Mouse (Mus musculus) gastrocnemius, postnatal 25 days (tissue): Measurements from ENCODE around the gene Smug1. TPM values are rescaled to one million over a fixed set of nuclear protein-coding genes. Genes with fewer than 3 reads are reported as not detected.
A peak's percentile ranks its signal among the peaks of the same experiment; 100 is the strongest.

ENCODE experiments used
- DNase-seq: peaks from one replicate; pipeline ENCODE4 v3.0.0; 2022
- total RNA-seq, 2 experiments: library from RNA; stranded (reverse); gene quantifications; 1 replicate in 1 of 2; 2 replicates in 1 of 2; pipeline ENCODE4 v1.2.3; 2021

Gene Smug1
- total RNA-seq, 2 experiments from 2014 or later, result 9.4 to 11.7 TPM

DNA sequence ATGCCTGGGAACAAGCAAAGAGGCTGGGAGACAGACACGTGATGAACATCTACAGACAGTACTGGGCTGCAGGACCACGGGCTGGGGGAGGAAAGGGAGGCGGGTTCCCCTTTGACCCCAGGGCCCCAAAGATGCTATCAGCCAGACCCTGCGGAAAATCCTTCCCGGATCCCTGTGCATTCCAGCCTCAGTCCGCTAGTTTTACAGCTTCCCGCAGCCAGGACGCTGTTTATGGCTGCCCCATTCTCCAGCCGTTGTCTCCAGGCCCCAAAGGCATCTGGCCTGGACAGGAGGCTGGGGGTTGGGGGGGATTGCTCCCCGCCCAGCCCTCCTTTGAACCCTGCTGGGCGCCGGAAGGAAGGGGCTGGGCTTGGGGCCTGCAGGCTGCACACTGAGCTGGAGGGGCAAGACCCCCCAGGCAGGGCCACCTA, 10.7 kb upstream of the Smug1 start:
- no peak for DNase-seq

DNA sequence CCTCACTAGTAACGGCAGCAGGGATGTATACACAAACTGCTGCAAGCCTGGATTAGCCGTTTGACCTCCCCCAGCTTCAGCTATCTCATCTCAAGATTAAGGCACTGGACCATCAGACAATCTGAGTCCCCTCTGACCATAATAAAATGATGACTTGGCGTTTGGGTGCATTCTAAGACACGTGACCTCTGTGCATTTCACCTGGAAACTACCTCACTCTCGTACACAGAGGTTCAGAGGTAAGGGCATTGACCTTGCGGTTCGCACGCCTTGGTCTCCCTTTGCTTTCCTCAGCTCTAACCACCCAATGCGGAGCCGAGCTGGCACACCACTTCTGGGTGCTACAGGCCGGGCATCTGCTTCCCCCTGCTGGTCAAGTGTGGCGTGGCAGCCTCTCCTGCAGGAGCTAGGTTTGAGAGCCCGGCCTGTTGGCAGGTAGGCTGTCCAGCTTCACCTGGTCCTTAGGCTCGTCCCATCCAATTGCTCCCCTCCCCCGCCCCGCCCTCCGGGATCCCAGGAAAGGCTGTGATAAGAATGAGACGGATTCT, 10.1 kb upstream of the Smug1 start:
- peak; percentile 81 for DNase-seq

DNA sequence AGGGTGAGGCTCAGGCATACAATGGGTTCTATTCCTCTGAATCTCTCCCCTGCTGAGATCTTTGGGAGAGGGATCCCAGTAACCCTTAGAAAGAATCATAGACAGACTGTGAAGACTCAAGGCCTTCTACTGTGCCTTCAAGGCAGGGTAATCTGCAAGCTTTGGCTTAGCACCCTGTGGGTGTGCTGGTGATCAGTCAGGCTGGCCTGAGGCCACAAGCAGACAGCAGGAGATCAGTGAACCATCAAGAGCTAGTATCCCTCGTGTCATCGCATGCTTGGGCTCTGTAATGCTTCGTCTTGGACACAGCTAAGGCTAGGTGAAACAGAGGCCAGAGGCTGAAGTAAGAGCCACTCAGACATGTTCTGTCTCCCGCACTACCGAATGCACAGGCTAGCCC, 6.4 kb upstream of the Smug1 start:
- DNase-seq, result no peak

DNA sequence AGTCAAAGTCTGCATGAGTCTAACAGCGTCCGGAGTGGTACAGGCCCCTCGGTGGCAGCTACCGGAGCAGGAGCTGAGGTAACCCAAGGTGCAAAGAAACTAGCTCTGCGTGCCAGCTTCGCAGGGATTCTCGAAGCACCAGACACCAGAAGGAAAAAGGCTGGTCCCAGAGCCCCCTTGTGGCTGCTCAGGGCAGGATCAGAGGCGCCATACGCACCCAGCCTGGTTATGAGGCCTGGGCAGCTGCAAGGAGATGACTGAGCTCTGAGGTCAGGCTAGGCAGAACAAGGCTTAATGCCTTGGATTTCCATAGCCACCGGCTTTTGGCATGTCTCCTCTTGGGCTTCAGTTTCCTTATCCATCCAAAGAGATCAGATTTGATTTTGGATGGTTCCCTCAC, 5.6 kb upstream of the Smug1 start:
- peak; percentile 75 for DNase-seq

DNA sequence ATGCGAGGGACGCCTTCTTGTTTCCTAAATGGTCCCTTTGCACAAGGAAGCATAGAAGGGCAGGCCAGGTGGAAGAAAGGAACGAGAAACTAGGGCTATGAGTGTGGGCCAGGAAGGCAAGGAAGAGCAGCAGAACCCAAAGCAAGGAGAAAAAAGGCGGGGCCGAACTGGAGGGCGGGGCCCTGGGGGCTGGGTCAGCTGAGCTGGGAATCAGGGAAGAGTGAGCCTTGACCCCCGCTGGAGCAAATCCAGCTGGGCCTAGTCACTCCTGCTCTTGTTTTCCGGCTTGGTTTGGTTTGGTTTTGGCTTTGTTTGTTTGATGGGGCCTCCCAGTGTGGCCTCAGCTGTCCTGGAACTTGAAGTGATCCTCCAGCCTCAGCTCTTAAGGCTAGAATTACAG, 4.4 kb upstream of the Smug1 start:
- DNase-seq, result peak; percentile 65

DNA sequence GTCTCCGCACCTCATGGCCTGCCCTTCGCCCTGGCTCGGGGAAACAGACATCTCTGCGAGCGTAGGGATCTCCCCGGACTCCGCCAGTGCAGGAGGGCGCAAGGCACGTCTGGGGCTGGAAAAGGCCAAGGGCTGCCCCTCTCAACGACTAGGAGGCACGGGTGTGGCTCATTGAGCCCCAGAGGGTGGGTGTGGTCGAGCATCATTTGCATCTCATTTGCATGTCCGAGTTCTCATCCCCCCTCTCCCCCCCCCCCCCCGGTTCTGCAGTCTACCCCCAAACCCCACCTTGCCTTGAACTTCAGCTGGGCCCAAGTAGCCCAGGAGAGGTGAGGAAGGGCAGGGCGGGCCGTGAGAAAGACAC, 3.4 kb upstream of the Smug1 start:
- no peak for DNase-seq

DNA sequence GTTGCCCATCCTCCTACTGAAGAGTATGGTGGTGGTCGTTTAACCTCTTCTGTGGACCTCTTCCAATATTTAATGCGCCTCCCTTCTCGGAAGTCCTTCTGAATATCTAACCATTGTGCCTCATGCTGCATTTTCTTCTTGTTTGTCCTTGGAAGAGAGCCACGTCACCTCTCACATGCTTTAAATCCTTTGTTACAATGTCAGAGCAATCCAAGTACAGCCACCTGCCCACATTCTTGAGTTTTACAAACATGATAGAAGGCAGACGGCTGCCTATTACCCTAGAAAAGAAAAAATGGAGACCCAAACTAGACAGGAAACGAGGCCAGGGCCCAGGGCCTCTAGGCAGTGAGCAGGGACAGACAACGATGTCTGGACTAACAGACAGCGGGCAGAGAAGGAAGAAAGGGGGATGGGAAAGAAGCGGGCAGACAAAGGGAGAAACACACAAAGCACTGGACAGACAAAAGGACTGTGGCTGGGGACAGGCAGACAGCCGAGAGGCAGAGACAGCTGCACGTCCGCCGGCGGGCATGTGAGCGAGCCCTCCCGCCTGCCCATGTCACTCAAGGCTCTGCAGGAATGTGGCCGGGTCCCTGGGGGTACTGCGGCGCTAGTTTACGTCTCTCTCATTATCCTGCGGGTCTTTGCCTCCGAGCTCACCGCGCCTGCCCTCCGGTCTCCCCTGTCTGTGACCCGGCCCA, 2.9 kb upstream of the Smug1 start:
- no peak for DNase-seq

DNA sequence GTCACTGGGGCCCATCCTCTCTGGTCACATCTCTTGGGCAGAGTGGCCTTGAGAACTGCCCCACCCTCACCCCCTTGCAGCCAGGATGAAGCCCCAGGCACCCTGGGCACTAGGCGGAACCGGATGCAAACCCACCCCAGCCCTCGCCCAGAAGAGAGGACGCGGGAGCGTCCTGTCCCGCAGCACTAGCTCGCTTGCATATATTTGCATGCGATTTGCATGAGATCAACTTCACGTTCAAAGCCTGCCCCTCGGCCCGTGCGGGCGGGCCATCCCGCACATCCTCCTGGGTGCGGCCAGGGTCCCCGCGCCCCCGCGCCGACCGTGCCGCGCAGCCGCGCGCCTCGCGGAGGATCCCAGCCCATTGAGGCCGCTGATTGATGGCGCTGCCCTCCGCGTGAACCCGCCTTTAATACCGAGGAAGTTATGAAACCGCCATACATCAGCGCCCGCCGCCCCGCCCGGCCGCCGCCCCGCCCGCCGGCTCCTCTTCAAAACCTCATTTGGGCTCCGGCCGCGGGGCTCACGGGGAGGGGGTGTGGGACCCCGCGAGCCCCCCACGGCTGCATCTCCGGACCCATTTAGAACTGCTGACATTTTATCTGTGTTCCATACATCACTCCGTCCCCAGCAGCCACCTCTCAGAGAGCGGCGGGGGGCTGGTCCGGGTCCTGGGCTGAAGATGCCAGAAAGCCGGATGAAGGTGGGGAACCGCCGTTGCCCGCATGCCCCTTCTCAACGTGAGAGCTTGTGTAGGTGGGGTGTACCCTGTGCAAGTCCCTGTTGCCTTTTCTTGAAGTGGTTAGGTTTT, 2.1 kb upstream of the Smug1 start:
- DNase-seq, result no peak

DNA sequence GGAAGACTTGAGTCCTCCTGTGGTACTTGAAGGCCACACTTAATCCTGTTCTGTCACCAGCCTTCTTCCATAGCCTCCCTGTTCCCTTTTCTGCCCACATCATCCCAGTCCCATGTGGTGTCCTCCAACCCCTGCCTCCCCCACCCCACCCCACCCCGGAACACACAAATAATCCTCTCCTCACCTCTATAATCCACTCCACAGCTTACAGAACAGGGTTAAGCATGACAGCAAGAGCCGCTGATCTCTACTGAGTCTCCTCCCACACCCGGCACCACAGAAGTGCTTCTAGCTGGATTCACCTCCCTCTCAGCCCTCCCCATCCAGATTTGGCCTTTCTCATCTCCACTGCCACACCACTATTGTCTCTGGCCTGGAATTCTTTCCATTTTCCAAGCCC, 894 bp upstream of the Smug1 start:
- DNase-seq, result no peak

DNA sequence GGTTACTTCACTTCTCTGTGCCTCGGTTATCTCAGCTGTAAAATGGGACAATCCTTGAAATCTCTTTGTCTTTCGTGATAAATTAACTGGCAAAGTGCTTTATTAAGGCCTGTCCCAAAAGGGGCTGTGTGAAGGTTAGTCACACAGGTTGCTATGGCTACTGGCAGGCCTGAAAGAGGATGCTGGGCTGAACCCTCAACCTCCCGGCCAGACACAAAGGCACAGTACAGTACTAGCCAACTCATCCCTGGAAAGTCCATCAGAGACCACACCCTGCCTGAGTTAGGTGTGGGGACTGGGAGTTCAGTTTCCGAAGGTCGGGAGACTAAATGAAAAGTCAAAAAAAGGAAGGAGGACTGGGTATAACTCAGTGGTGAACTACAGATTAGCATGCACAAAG, 968 bp downstream of the Smug1 start:
- DNase-seq, result no peak

DNA sequence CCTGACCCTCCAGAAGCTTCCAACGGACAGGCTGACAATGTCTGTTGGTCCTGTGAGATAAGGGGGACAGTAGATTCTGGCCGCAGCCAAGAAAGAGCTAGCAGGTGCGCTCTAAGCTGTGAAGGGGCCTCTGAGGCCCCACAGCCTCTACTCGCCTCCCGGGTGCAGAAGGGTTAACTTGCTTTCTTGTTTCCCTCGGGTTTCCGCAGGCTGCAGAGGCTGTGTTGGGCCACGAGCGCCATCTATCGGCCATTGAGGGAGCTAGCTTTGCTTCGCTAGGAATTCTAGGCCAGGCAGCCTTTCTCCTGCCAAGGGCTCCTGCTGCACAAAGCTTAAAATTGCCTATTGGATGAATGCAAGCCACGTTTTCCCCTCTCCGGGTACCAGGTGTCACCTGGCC, 1.5 kb downstream of the Smug1 start:
- peak; percentile 84 for DNase-seq

DNA sequence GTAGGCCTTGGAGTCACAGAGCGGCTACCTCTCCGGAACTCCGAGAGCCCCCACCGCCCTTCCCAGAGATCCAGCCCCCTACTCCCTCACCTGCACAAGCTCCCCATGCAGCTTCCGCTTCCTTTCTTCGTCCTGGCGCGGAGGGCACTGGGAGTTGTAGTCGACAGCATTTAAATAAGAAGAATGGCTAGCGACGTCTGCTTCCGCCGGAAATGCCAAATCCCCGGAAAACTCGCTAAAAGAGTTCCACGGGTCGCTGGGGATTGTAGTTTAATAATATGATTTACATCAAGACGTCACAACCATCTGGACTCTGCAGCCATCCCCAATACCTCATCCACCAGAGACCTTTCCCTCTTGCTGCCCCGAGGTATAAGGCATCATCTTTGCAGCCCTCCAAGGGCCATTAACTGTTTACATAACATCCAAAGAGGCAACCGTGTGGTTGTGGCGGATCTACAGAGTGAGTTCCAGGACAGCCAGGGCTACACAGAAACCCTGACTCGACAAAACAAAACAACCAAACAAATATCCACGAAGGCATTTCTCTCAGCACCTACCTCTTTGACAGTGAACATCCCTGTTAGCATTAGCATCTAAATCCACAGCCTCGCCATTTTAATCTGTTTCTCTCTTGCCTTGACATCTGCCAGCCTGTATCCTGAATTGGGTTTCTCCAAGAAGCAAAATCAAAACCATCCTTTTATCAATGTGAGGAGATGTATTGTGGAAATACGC, 3.5 kb downstream of the Smug1 start:
- DNase-seq, result peak; percentile 85

DNA sequence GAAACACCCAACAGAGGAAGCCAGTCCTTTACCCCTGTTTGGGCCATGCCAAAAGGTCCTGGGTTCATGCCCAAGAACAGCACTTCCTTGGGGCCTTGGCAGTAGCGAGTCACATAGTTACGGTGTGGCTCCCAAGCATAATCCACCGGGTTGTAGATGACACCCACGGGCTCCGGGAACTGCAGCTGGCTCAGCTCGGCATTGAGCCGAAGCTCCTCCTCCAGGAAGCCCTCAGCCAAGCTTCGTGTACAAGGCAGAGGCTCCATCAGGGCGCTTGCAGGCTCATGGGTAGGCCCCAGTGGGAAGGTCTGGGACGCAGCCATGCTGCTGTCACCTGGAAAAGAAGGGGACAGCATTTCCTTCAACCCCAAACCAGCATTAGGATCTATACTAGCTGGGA, 9.3 kb downstream of the Smug1 start:
- peak; percentile 45 for DNase-seq

DNA sequence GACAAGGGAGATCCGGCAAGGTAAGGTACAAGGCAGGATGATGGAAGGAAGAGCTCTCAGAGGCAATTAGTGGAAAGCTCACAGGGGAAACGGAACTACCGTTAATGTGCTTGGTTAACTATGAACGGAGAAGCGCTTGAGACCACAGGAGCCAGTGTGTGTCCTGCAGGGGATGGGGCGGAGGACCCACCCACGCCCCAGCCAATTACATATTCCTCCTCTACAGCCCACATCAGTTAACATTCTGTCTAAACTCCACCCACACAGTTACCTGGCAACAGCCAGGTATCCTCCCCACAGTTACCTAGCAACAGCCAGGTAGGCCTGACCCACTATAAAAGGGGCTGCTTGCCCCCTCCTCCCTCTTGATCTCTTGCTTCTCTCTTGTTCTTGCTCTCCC, 10.0 kb downstream of the Smug1 start:
- no peak for DNase-seq

DNA sequence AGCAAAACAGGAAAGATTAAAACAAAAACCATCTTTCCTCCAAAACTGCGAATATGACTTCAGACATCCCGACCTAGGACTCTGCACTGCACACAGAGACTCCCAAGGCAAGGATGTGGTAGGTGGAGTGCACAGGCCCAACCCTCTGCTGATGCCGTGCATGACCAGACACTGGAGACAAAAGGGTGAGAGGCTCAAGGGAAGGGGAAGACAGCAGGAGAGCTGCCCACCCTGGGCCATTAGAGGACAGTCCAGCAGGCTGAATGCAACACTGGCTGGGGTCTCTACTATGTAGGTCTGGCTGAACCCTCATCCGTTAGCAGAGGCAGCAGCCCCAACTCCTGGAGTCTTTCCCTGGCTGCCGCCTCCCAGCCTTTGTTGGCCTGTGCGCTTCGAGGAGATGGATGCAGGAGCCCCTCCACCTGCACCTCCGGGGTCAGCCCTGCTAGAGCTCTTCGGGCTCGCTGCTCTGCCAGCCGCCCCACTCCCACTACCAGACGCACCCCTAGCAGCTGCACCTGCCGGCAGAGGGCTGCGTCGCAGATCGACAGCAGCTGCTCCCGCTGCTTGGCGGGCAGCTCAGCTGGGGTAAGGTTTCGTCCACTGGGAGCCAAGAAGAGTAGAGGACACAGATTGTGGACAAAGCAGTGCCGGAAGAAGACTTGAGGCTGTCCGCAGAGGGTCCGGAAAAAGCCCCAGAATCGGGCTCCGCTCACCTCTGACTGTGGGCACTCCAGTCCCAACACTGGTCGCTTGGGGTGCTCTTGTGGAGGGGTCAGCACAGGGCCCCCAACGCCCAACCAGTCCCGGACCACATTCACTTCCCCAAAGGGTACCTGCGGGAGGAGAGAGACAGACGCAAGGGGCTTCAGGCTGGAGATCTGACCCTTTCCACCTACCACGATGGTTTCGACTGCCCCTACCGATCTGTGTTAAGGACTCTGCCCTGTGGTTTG, 11.2 kb downstream of the Smug1 start:
- DNase-seq, result peak; percentile 68

DNA sequence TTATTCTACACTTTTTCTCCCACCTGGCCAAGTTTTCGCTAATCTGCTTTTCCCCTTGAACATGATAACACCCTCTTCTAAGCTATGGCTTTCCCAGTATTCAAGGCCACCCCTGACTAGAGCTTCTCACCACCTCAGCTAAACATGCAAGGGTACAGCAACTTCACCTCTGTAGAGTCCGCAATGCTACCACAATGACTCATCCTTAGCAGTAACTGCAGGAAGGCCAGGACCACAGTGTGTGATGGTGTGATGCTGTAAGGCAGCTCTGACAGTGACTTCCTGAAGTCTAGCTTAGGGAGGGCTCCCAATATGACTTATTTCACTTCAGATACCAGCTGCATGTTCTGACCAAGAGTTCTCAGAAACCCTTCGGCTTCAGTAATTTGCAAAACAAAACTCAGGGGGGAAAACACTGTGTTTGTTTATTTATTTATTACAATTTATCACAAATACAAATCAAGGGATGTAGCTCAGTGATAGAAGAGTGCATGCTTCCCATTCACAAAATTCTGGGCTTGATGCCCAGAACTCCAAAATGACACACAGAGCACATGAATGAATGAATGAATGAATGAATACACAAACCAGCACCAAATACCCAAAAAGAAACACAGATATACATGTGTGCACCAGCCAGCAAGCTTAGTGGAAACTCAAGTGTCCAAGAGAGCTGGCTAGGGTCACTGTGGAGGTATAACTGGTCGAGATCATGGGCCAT, 13.8 kb downstream of the Smug1 start:
- DNase-seq, result no peak

DNA sequence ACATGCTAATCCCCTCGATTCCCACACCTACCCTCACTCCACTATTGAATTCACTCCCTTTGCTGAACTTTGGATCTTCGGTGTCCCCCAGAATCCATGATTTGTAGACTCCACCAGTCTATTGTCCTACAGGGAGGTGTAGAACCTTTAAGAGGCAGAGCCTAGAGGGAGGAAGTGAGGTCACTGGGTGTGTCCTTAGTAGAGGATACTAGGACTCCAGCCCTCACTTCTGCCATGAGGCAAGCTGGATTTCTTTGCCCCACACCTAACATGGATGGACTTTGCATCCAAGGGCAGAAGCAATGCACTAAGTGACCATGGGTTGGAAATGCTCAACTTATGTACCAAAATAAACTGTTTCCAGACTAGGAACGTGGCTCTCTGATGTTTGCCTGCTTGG, 14.5 kb downstream of the Smug1 start:
- DNase-seq, result no peak

DNA sequence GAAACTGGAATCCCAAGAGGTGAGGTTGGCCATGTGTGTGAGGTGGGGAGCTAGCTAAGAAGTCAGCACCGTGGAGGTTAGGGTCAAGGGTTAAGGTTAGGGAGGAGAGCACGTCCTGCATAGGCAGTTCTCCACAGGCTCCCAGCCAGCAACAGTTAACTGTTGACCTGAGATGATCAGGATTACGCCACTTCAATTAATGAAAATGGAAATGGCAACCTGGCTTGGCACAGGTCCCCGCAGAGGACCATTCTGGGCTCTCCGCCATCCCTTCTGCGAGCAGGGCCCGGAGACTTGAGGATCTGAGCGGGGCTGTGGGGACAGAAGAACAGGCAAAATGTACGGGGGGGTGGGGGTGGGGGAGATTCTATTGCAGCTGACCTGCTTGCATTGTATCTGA, 19.1 kb downstream of the Smug1 start:
- no peak for DNase-seq

DNA sequence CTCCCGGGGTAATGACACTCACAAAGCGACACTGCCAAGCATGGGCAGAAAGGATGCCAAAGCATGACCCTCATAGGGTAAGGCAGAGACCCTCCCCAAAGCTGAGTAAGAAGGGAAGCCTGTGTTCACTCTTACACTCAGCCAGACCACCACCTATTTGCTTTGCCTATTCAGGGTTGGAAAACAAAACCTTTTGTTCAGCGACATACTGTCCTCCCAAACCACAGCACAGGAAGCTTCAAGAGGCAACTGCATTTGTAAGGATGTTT, 19.5 kb downstream of the Smug1 start:
- no peak for DNase-seq

DNA sequence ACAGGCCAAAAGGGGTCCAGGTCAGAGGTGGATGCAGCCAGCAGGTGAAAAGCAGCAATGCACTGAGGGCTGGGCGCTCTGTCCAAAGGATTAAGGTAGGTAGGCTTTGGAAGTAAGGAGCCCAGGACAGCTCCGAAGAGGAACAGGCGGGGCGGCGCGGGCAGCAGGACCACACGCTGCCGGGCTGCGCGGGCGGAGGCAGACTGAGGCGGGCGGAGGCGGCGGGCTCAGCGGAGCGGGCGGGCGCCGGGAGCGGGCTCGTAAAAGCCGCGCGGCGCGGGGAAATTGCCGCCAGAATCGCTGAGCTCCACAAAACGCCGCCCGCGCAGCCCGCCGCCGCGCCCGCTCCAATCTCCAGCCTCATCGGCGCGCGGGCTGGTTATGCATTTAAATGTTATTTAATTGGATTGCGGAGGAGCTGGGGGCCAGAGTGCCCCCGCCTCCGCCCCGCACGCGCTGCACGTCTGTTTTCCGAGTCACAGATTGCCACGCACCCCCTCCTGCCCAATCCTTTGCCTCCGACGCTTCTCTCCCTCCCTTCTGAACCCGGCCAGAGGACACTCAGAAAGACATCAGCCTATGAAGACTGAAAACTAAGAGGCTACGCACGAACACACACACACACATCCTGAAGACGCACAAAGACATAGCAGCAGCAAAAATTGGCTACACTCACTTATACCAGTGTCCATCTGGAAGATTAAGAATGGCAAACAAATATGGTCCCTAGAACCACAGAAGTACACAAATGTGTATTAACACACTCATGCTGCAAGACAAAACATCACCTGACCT, 20.1 kb downstream of the Smug1 start:
- DNase-seq, result no peak
